Mouse (Mus musculus): ENCODE results near the gene Hsdl1.

DNA sequence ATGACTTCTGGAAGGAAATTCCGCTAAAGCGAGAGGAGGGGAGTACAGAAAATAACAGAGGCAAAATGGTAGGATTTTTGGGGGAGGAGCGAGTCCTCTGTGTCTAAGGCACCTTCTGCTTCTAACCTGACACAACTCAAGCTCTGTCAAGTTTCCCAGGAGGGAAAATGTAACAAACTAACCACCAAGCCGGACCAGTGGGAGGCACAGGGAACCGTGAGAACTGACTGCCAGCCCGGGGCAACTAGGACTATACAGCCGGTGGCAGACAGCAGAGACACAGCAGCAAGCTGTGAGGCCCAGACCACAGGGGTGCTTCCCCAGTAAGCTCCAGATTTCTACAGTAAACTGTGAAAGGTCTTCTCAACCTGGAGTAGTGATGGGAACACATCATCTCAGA lies 6.0 kb downstream of the Hsdl1 start:
- TF ChIP-seq CTCF (IDR thresholded peaks at IDR 0.05; ENCODE audit: extremely low read depth, insufficient read length, insufficient replicate concordance, low read depth, low read length), result no peak
- no peak for TF ChIP-seq POLR2A (IDR thresholded peaks at IDR 0.05; ENCODE audit: low read depth, low read length)

All from small intestine, adult 2 months (tissue).